ENCODE assay signal across 16 mouse cellular contexts in the genomic region with DNA sequence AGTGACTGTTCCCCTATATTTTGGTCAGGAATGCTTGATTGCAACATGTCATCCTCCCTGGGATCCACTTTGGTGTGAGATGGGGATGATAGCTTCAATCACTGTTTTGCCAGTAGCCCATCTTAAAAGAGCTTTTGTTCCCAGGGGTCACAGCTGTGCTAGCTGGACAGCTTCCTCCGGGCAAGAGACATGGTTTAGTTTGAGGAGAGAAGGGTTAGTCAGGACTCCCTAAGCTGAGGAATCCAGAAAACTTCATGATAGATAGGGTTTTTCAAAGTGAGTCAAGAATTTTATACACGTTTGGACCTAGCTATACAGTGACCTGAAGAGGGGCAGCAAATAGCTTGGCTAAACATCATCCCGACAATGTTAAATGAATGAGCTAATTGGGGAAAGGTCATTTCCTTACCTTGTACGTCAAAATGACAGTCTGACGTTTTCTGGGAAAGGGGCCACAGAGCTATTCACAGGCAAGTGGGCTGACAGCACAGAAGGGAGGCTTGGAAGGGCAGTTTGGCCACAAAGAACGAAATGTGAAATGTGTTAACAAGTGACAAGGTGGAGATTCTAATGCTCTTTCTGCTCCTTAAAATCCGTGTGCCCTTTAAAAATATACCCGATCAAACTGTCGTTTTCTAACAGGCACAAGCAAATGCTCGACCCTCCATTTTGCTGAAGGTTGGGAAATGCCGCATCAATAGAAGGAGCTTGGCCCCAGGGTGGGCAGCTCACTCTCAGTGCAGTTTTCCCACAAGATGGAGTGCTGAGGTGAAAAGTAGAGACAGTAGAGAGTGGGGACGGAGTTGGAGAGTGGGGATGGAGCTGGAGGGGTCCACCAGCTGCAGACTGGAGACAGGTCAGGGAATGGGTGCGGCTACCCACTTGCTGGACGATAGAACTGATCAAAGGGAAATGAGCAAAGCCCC. TPM values are rescaled to one million over a fixed set of nuclear protein-coding genes. Genes with fewer than 3 reads are reported as not detected.
DNase-seq lines count a peak whose midpoint lies in the region; ATAC-seq and TF ChIP-seq lines count a peak whose summit lies in the region.
"Had no signal": no experiment of that assay in that cellular context is flagged by ENCODE, and none has a peak within 500 bp of the region (broad histone marks: within the 10 kb centered on the region; RNA-seq: fewer than 3 reads in every experiment).

No protein-coding gene starts in this region.

- no peak for TF ChIP-seq EP300 in CH12.LX (IDR thresholded peaks at IDR 0.05; ENCODE audit: low read length)

- no peak overlapping the region for H3K4me3 ChIP-seq in forebrain, embryonic 15.5 days
- H3K4me3 ChIP-seq in forebrain, embryonic 12.5 days (replicated peaks) = no peak overlapping the region
- no peak overlapping the region; the same call in 1 of the 2 replicates for H3K4me3 ChIP-seq in kidney, embryonic 14.5 days (ENCODE audit: low read length)
- H3K4me3 ChIP-seq in CH12.LX (replicated peaks in 1 of 3; ENCODE audit: low read depth in 2 of 3, low read length in 2 of 3, poor library complexity in 1 of 3) = peak overlapping the region in 1 of 3 experiments; percentile 61
- no peak overlapping the region for H3K4me3 ChIP-seq in forebrain, postnatal 0 days (ENCODE audit: low read depth, low read length)
- no peak overlapping the region for H3K4me3 ChIP-seq in liver, embryonic 11.5 days (ENCODE audit: low read depth, low read length)
- H3K4me3 ChIP-seq: embryonic facial prominence, embryonic 10.5 days; limb, embryonic 13.5 days had no signal

- H3K4me2 ChIP-seq in forebrain, embryonic 15.5 days (replicated peaks) = no peak overlapping the region
- no peak overlapping the region for H3K4me2 ChIP-seq in forebrain, embryonic 12.5 days
- no peak overlapping the region; the same call in 1 of the 2 replicates for H3K4me2 ChIP-seq in kidney, embryonic 14.5 days (replicated peaks; ENCODE audit: low read depth, low read length)
- H3K4me2 ChIP-seq in CH12.LX (ENCODE audit: insufficient read depth, low read depth, poor library complexity, severe bottlenecking) = peak overlapping the region; percentile 76
- H3K4me2 ChIP-seq in forebrain, postnatal 0 days (ENCODE audit: low read depth) = no peak overlapping the region
- H3K4me2 ChIP-seq in liver, embryonic 11.5 days = no peak overlapping the region
- H3K4me2 ChIP-seq: limb, embryonic 13.5 days had no signal

- WGBS in forebrain, embryonic 15.5 days = 38% methylated on average over 14 of the region's 14 CpGs
- WGBS in forebrain, embryonic 12.5 days = 66% methylated on average over 14 of the region's 14 CpGs
- 32% methylated on average over 14 of the region's 14 CpGs for WGBS in kidney, embryonic 14.5 days
- 36% methylated on average over 14 of the region's 14 CpGs for WGBS in forebrain, postnatal 0 days
- 59% methylated on average over 14 of the region's 14 CpGs for WGBS in liver, embryonic 11.5 days

- TF ChIP-seq POLR2A in CH12.LX (IDR thresholded peaks at IDR 0.05; ENCODE audit: low read depth, low read length) = no peak

- DNase-seq in kidney, adult 8-10 months = no peak
- no peak for DNase-seq in CH12.LX (ENCODE audit: extremely low read depth)
- DNase-seq in forebrain, postnatal 0 days = peak; percentile 30
- no peak for DNase-seq in adipocyte (ENCODE audit: low spot score)
- DNase-seq in liver, embryonic 11.5 days (ENCODE audit: low spot score) = no peak
- DNase-seq: adrenal gland, postnatal 10 days; cerebellum, adult 11-12 months had no signal

- H3K27me3 ChIP-seq in forebrain, embryonic 15.5 days = no peaks in the 10 kb centered on the region
- no peaks in the 10 kb centered on the region for H3K27me3 ChIP-seq in forebrain, embryonic 12.5 days
- no peaks in the 10 kb centered on the region for H3K27me3 ChIP-seq in kidney, embryonic 14.5 days (ENCODE audit: control insufficient read depth, insufficient read depth, low read length)
- H3K27me3 ChIP-seq in CH12.LX (replicated peaks) = no peaks in the 10 kb centered on the region
- no peaks in the 10 kb centered on the region for H3K27me3 ChIP-seq in forebrain, postnatal 0 days (ENCODE audit: insufficient read depth, low read length)
- H3K27me3 ChIP-seq in liver, embryonic 11.5 days (replicated peaks; ENCODE audit: control insufficient read depth, insufficient read depth, low read length) = no peaks in the 10 kb centered on the region
- H3K27me3 ChIP-seq: limb, embryonic 13.5 days; Patski had no signal

- TF ChIP-seq RAD21 in CH12.LX (IDR thresholded peaks at IDR 0.05; ENCODE audit: low read depth, low read length) = no peak

- peak overlapping the region; percentile 5; the same call in 1 of the 2 replicates for H3K27ac ChIP-seq in forebrain, embryonic 15.5 days (replicated peaks)
- no peak overlapping the region for H3K27ac ChIP-seq in forebrain, embryonic 12.5 days
- peak overlapping the region; percentile 61 for H3K27ac ChIP-seq in kidney, embryonic 14.5 days (ENCODE audit: low read depth, low read length)
- H3K27ac ChIP-seq in CH12.LX (ENCODE audit: insufficient read depth, low read depth) = no peak overlapping the region
- H3K27ac ChIP-seq in forebrain, postnatal 0 days (ENCODE audit: low read depth, low read length) = no peak overlapping the region
- H3K27ac ChIP-seq in liver, embryonic 11.5 days (ENCODE audit: low read depth, low read length) = no peak overlapping the region
- H3K27ac ChIP-seq: limb, embryonic 13.5 days; macrophage; stomach, postnatal 0 days had no signal

- no peak overlapping the region for H3K9ac ChIP-seq in forebrain, embryonic 15.5 days (replicated peaks)
- H3K9ac ChIP-seq in forebrain, embryonic 12.5 days = no peak overlapping the region
- no peak overlapping the region for H3K9ac ChIP-seq in kidney, embryonic 14.5 days (ENCODE audit: low read depth, low read length)
- H3K9ac ChIP-seq in CH12.LX (ENCODE audit: insufficient read depth, low read depth) = no peak overlapping the region
- H3K9ac ChIP-seq in forebrain, postnatal 0 days = no peak overlapping the region
- no peak overlapping the region for H3K9ac ChIP-seq in liver, embryonic 11.5 days (ENCODE audit: low read depth, low read length)
- H3K9ac ChIP-seq: limb, embryonic 13.5 days had no signal

- in situ Hi-C loops in CH12.LX (cut with MboI; ENCODE audit: low pct_ligation_motif_present, low pct_unique_long_range_greater_than_20kb, low sequenced_read_pairs) = no loop called here

- dilution Hi-C loops in CH12.LX (cut with MboI; ENCODE audit: extremely low pct_ligation_motif_present, extremely low pct_unique_long_range_greater_than_20kb, low sequenced_read_pairs) = no loop called here

- no peak for TF ChIP-seq CTCF in CH12.LX (conservative IDR thresholded peaks at IDR 0.05 in 1 of 2, IDR thresholded peaks at IDR 0.05 in 1 of 2; ENCODE audit: low read depth in 2 of 2, low read length in 2 of 2)
- TF ChIP-seq CTCF in forebrain, postnatal 0 days (IDR thresholded peaks at IDR 0.05; ENCODE audit: low read depth) = no peak

- H3K9me3 ChIP-seq in forebrain, embryonic 15.5 days = no peaks in the 10 kb centered on the region
- peaks cover 3% of the 10 kb centered on the region; the same call in 1 of the 2 replicates for H3K9me3 ChIP-seq in forebrain, embryonic 12.5 days
- no peaks in the 10 kb centered on the region for H3K9me3 ChIP-seq in kidney, embryonic 14.5 days (ENCODE audit: control insufficient read depth, low read length)
- H3K9me3 ChIP-seq in CH12.LX (replicated peaks; ENCODE audit: low read length) = no peaks in the 10 kb centered on the region
- H3K9me3 ChIP-seq in forebrain, postnatal 0 days (ENCODE audit: low read length) = no peaks in the 10 kb centered on the region
- no peaks in the 10 kb centered on the region for H3K9me3 ChIP-seq in liver, embryonic 11.5 days (ENCODE audit: control insufficient read depth, low read length)

- no peaks in the 10 kb centered on the region for H3K79me2 ChIP-seq in CH12.LX (replicated peaks; ENCODE audit: control insufficient read depth, extremely low read depth, insufficient read depth, poor library complexity, severe bottlenecking)

- no peaks in the 10 kb centered on the region for H3K36me3 ChIP-seq in forebrain, embryonic 15.5 days
- no peaks in the 10 kb centered on the region for H3K36me3 ChIP-seq in forebrain, embryonic 12.5 days (replicated peaks)
- no peaks in the 10 kb centered on the region for H3K36me3 ChIP-seq in kidney, embryonic 14.5 days (ENCODE audit: control insufficient read depth, insufficient read depth, low read length)
- H3K36me3 ChIP-seq in CH12.LX (replicated peaks in 1 of 2; ENCODE audit: control insufficient read depth in 1 of 2, insufficient read depth in 1 of 2, low read length in 1 of 2) = no peaks in the 10 kb centered on the region
- H3K36me3 ChIP-seq in forebrain, postnatal 0 days (ENCODE audit: insufficient read depth) = no peaks in the 10 kb centered on the region
- H3K36me3 ChIP-seq in liver, embryonic 11.5 days (ENCODE audit: control insufficient read depth, insufficient read depth, low read length) = no peaks in the 10 kb centered on the region
- H3K36me3 ChIP-seq: embryonic facial prominence, embryonic 10.5 days; limb, embryonic 13.5 days had no signal

- ATAC-seq in forebrain, embryonic 15.5 days (replicated peaks) = peak; percentile 74
- no peak for ATAC-seq in forebrain, embryonic 12.5 days (ENCODE audit: low FRiP score)
- peak; percentile 32; the same call in 1 of the 2 replicates for ATAC-seq in kidney, embryonic 14.5 days (ENCODE audit: low FRiP score, low TSS enrichment)
- peak; percentile 54; the same call in 1 of the 2 replicates for ATAC-seq in forebrain, postnatal 0 days
- no peak for ATAC-seq in liver, embryonic 11.5 days (replicated peaks; ENCODE audit: low FRiP score)
- ATAC-seq: intestine, postnatal 0 days; Patski had no signal

- peaks cover 8% of the 10 kb centered on the region; the same call in 1 of the 2 replicates for H3K4me1 ChIP-seq in forebrain, embryonic 15.5 days
- no peaks in the 10 kb centered on the region; the same call in 1 of the 2 replicates for H3K4me1 ChIP-seq in forebrain, embryonic 12.5 days
- peaks cover 23% of the 10 kb centered on the region for H3K4me1 ChIP-seq in kidney, embryonic 14.5 days (ENCODE audit: control insufficient read depth, insufficient read depth, low read length)
- H3K4me1 ChIP-seq in CH12.LX (ENCODE audit: control insufficient read depth in 1 of 2, insufficient read depth in 2 of 2) = peaks cover 0 to 17% of the 10 kb centered on the region in 2 experiments; a peak in 2 of 4 replicates
- no peaks in the 10 kb centered on the region for H3K4me1 ChIP-seq in forebrain, postnatal 0 days (ENCODE audit: insufficient read depth)
- no peaks in the 10 kb centered on the region for H3K4me1 ChIP-seq in liver, embryonic 11.5 days (replicated peaks; ENCODE audit: control insufficient read depth, insufficient read depth, low read length)

RNA-seq across cellular contexts. Expression of a gene that starts 59.6 kb away (rescaled TPM):
- 1.5 and 1.6 TPM in 2 replicates for polyA plus RNA-seq in forebrain, embryonic 15.5 days (2015; fragmentation: Nextera tagmentation; extraction: Ambion mirVana)
- polyA plus RNA-seq in forebrain, embryonic 12.5 days (2016; fragmentation: Nextera tagmentation; extraction: Ambion mirVana) = 0.73 and 1.5 TPM in 2 replicates
- polyA plus RNA-seq in kidney, embryonic 14.5 days (2014; fragmentation: Nextera tagmentation; extraction: Ambion mirVana) = 45.1 and 66.4 TPM in 2 replicates
- total RNA-seq in CH12.LX (2012; rRNA removed) (not detected in 2 replicates), CH12.LX (2014; rRNA removed) (not detected in 2 replicates)
- 0.10 TPM in 1 of 2 replicates, not detected in the other for polyA plus RNA-seq in CH12.LX (2012; ENCODE audit: insufficient read length, low read depth)
- 2.9 and 5.7 TPM in 2 replicates for total RNA-seq in forebrain, postnatal 0 days (2014; rRNA removed)
- 1.5 and 2.1 TPM in 2 replicates for polyA plus RNA-seq in forebrain, postnatal 0 days (2015; fragmentation: Nextera tagmentation; extraction: Ambion mirVana)
- 3.5 and 4.3 TPM in 2 replicates for polyA plus RNA-seq in liver, embryonic 11.5 days (2014; fragmentation: Nextera tagmentation; extraction: Ambion mirVana)
- polyA plus RNA-seq: macrophage had no signal

Comparison
In these comparisons a context has a peak if more than half of its experiments do, and no peak if none do; other contexts are left out.
1. ATAC-seq: peak in forebrain, embryonic 15.5 days (single experiment), kidney, embryonic 14.5 days (single experiment) and forebrain, postnatal 0 days (single experiment); none in forebrain, embryonic 12.5 days (single experiment) and liver, embryonic 11.5 days (single experiment).
2. H3K27ac ChIP-seq: peak in forebrain, embryonic 15.5 days (single experiment) and kidney, embryonic 14.5 days (single experiment); none in forebrain, embryonic 12.5 days (single experiment), CH12.LX (single experiment), forebrain, postnatal 0 days (single experiment) and liver, embryonic 11.5 days (single experiment).